ENCODE assay signal across 17 mouse cellular contexts in the genomic region with DNA sequence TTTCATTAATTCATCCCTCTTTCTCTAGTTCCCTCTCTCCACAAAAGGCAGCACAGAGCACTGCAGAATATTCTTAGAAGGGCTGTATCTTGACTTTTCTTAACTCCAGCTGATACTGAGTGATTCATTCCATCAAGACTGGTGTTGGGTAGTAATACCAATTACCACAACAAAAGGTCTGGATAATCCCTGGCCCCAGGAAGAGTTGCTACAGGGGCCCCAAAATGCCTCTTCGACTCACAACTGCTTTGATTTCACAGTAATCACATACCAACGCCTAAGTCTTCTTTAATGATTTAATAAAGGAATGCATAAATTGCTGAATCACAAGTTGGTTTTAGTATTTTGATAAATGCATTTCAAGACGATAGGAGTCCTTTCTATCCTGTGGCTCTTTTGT. TPM values are rescaled to one million over a fixed set of nuclear protein-coding genes. Genes with fewer than 3 reads are reported as not detected.
"Had no signal": no experiment of that assay in that cellular context is flagged by ENCODE, and none has a peak within 500 bp of the region (broad histone marks: within the 10 kb centered on the region; RNA-seq: fewer than 3 reads in every experiment).

No protein-coding gene starts in this region.

- H3K9me3 ChIP-seq: neural tube, embryonic 13.5 days; neural tube, embryonic 15.5 days; stomach, embryonic 15.5 days had no signal

- H3K36me3 ChIP-seq: neural tube, embryonic 13.5 days; neural tube, embryonic 15.5 days; stomach, embryonic 15.5 days had no signal

- H3K4me3 ChIP-seq: neural tube, embryonic 13.5 days; neural tube, embryonic 15.5 days; stomach, embryonic 15.5 days had no signal

- H3K9ac ChIP-seq: neural tube, embryonic 13.5 days; neural tube, embryonic 15.5 days; stomach, embryonic 15.5 days had no signal

- H3K27ac ChIP-seq: neural tube, embryonic 13.5 days; neural tube, embryonic 15.5 days; stomach, embryonic 15.5 days; stomach, postnatal 0 days had no signal

- H3K27me3 ChIP-seq: neural tube, embryonic 13.5 days; neural tube, embryonic 15.5 days; stomach, embryonic 15.5 days had no signal

- H3K4me1 ChIP-seq: neural tube, embryonic 13.5 days; neural tube, embryonic 15.5 days; stomach, embryonic 15.5 days had no signal

- H3K4me2 ChIP-seq: neural tube, embryonic 13.5 days; neural tube, embryonic 15.5 days; stomach, embryonic 15.5 days had no signal

- DNase-seq: retina, postnatal 1 day; right cerebral cortex, adult 18-20 months; right cerebral cortex, postnatal 14 days; right cerebral cortex, postnatal 25 days; right cerebral cortex, postnatal 4 days; spleen, adult 18-20 months; thymus, adult 18-20 months; thymus, adult 2 months; thymus, postnatal 14 days; thymus, postnatal 25 days; thymus, postnatal 36 days; thymus, postnatal 4 days had no signal

RNA-seq across cellular contexts. Expression of gene Kcns3, which starts 21.7 kb away (rescaled TPM):
- total RNA-seq: neutrophil, adult 5-6 weeks had no signal
